Mouse (Mus musculus) frontal cortex, adult 2 months (tissue): Measurements from ENCODE around the gene Acd. TPM values are rescaled to one million over a fixed set of nuclear protein-coding genes. Genes with fewer than 3 reads are reported as not detected.

Experiments used
- DNase-seq, 2 experiments: peaks; one replicate each; pipeline ENCODE4 v3.0.0; 2022; ENCODE audit warnings: low spot score in 1 of 2; ENCODE audit errors: extremely low spot score in 1 of 2
- polyA plus RNA-seq: library from polyadenylated mRNA; depleted of rRNA; stranded (reverse); fragments of >200 nt; gene quantifications from 2 replicates; pipeline ENCODE4 v1.2.3, GENCODE M21; 2012

Acd gene
- polyA plus RNA-seq, 1 experiment = 42.5 TPM

- DNase-seq = no peak
Measured at GRCm38 (mm10) chr8:105702731-105703415, 2.0 kb upstream of the Acd start.

- DNase-seq = no peak
Measured at GRCm38 (mm10) chr8:105702001-105702401, 1.1 kb upstream of the Acd start.

- peak; percentile 59 to 73 for DNase-seq
Measured at GRCm38 (mm10) chr8:105700566-105700965, 336 bp downstream of the Acd start.

- DNase-seq = no peak
Measured at GRCm38 (mm10) chr8:105699488-105700215, 1.2 kb downstream of the Acd start.

GRCm38 (mm10) chr8:105698734-105699133 lies 2.2 kb downstream of the Acd start:
- DNase-seq = no peak

GRCm38 (mm10) chr8:105697196-105697780 lies 3.6 kb downstream of the Acd start:
- DNase-seq = no peak

- no peak for DNase-seq
Measured at GRCm38 (mm10) chr8:105695080-105695780, 5.7 kb downstream of the Acd start.

GRCm38 (mm10) chr8:105694051-105694799 lies 6.7 kb downstream of the Acd start:
- peak in 1 of 2 experiments; percentile 47 for DNase-seq

- peak in 1 of 2 experiments; percentile 85 for DNase-seq
Measured at GRCm38 (mm10) chr8:105693648-105694047, 7.3 kb downstream of the Acd start.

GRCm38 (mm10) chr8:105692449-105693182 lies 8.3 kb downstream of the Acd start:
- no peak for DNase-seq

- no peak for DNase-seq
Measured at GRCm38 (mm10) chr8:105690978-105691377, 9.9 kb downstream of the Acd start.

- no peak for DNase-seq
Measured at GRCm38 (mm10) chr8:105689983-105690360, 10.9 kb downstream of the Acd start.

- DNase-seq = no peak
Measured at GRCm38 (mm10) chr8:105689256-105689982, 11.5 kb downstream of the Acd start.

GRCm38 (mm10) chr8:105688242-105688752 lies 12.6 kb downstream of the Acd start:
- no peak for DNase-seq

GRCm38 (mm10) chr8:105687512-105687911 lies 13.4 kb downstream of the Acd start:
- DNase-seq = no peak

GRCm38 (mm10) chr8:105686551-105686950 lies 14.4 kb downstream of the Acd start:
- DNase-seq = no peak

GRCm38 (mm10) chr8:105685796-105686308 lies 15.1 kb downstream of the Acd start, which contains the start of gene Carmil2:
TSS of gene Carmil2 (plus strand) at chr8:105686274.
- no peak for DNase-seq

GRCm38 (mm10) chr8:105685325-105685724 lies 15.6 kb downstream of the Acd start:
- DNase-seq = no peak

- DNase-seq = no peak
Measured at GRCm38 (mm10) chr8:105677891-105678290, 23.0 kb downstream of the Acd start.
